Mouse (Mus musculus): Measurements from ENCODE around the gene Glmp.

- no peak for TF ChIP-seq GATA1 (IDR thresholded peaks at IDR 0.05; ENCODE audit: borderline replicate concordance, low read length)
- TF ChIP-seq FLI1 (IDR thresholded peaks at IDR 0.05; ENCODE audit: low read length): no peak
Measured at GRCm38 (mm10) chr3:88328956-88329355, 4.1 kb downstream of the Glmp start.
